Mouse (Mus musculus) neural tube, embryonic 14.5 days (tissue): ENCODE data around the gene Gm11444. TPM values are rescaled to one million over a fixed set of nuclear protein-coding genes. Genes with fewer than 3 reads are reported as not detected.

ENCODE experiments used
- polyA plus RNA-seq: library from polyadenylated mRNA; unstranded; fragments of >200 nt; fragmentation: Nextera tagmentation; extraction: Ambion mirVana; gene quantifications from 2 replicates; pipeline ENCODE4 v1.2.1, GENCODE M21; 2014

Gene Gm11444
- polyA plus RNA-seq, 1 experiment from 2014 or later: not detected

Other genes starting within 250 kb of the Gm11444 start
- gene Tbx2, start 17.8 kb downstream of the Gm11444 start, polyA plus RNA-seq: 0.37 and 1.2 TPM in 2 replicates
- 0.20 and 0.28 TPM in 2 replicates for gene Tbx4, start 36.1 kb upstream of the Gm11444 start, polyA plus RNA-seq